Mouse (Mus musculus): ENCODE results near the gene 4930402H24Rik. TPM values are rescaled to one million over a fixed set of nuclear protein-coding genes. Genes with fewer than 3 reads are reported as not detected.

Gene 4930402H24Rik
- polyA plus RNA-seq, 1 experiment: 12.1 TPM

- H3K27ac ChIP-seq (ENCODE audit: insufficient read depth, low read length): no peak overlapping the region
- H3K27me3 ChIP-seq (ENCODE audit: control insufficient read depth, insufficient read depth, low read length): no peaks in the 10 kb centered on the region
- no peaks in the 10 kb centered on the region for H3K36me3 ChIP-seq (ENCODE audit: control insufficient read depth, insufficient read depth, low read length)
- WGBS: 95% methylated on average over 5 of the region's 5 CpGs
- no peak for DNase-seq (ENCODE audit: low read depth in 1 of 2, low spot score in 2 of 2)
- no peak overlapping the region for H3K4me3 ChIP-seq (ENCODE audit: extremely low read depth, insufficient read depth, insufficient read length)
- no peaks in the 10 kb centered on the region for H3K4me1 ChIP-seq (ENCODE audit: control insufficient read depth, insufficient read depth, insufficient read length)
- TF ChIP-seq CTCF (IDR thresholded peaks at IDR 0.05; ENCODE audit: extremely low read depth, insufficient read depth, insufficient read length, insufficient replicate concordance): no peak
- no peak for TF ChIP-seq POLR2A (IDR thresholded peaks at IDR 0.05; ENCODE audit: low read depth, low read length)
Measured at GRCm38 (mm10) chr2:130870916-130871315, 35.3 kb downstream of the 4930402H24Rik start.

- WGBS: 80% methylated on average over 3 of the region's 3 CpGs
- DNase-seq (ENCODE audit: low read depth in 1 of 2, low spot score in 2 of 2): no peak
- no peaks in the 10 kb centered on the region for H3K4me1 ChIP-seq (ENCODE audit: control insufficient read depth, insufficient read depth, insufficient read length)
- H3K4me3 ChIP-seq (ENCODE audit: extremely low read depth, insufficient read depth, insufficient read length): no peak overlapping the region
- H3K36me3 ChIP-seq (ENCODE audit: control insufficient read depth, insufficient read depth, low read length): no peaks in the 10 kb centered on the region
- TF ChIP-seq POLR2A (IDR thresholded peaks at IDR 0.05; ENCODE audit: low read depth, low read length) (no peak), CTCF (IDR thresholded peaks at IDR 0.05; ENCODE audit: extremely low read depth, insufficient read depth, insufficient read length, insufficient replicate concordance) (no peak)
- H3K27me3 ChIP-seq (ENCODE audit: control insufficient read depth, insufficient read depth, low read length): no peaks in the 10 kb centered on the region
- H3K27ac ChIP-seq (ENCODE audit: insufficient read depth, low read length): no peak overlapping the region
Measured at GRCm38 (mm10) chr2:130862091-130862490, 44.1 kb downstream of the 4930402H24Rik start.

GRCm38 (mm10) chr2:130852964-130853363, 53.2 kb downstream of the 4930402H24Rik start:
- Histone ChIP-seq H3K27ac (ENCODE audit: insufficient read depth, low read length) (no peak overlapping the region), H3K4me3 (ENCODE audit: extremely low read depth, insufficient read depth, insufficient read length) (no peak overlapping the region), H3K4me1 (ENCODE audit: control insufficient read depth, insufficient read depth, insufficient read length) (no peaks in the 10 kb centered on the region), H3K27me3 (ENCODE audit: control insufficient read depth, insufficient read depth, low read length) (no peaks in the 10 kb centered on the region), H3K36me3 (ENCODE audit: control insufficient read depth, insufficient read depth, low read length) (no peaks in the 10 kb centered on the region)
- TF ChIP-seq POLR2A (IDR thresholded peaks at IDR 0.05; ENCODE audit: low read depth, low read length) (no peak), CTCF (IDR thresholded peaks at IDR 0.05; ENCODE audit: extremely low read depth, insufficient read depth, insufficient read length, insufficient replicate concordance) (no peak)
- no peak for DNase-seq (ENCODE audit: low read depth in 1 of 2, low spot score in 2 of 2)
- WGBS: 96% methylated on average over 1 of the region's 1 CpGs

- TF ChIP-seq CTCF (IDR thresholded peaks at IDR 0.05; ENCODE audit: extremely low read depth, insufficient read depth, insufficient read length, insufficient replicate concordance): no peak
- TF ChIP-seq POLR2A (IDR thresholded peaks at IDR 0.05; ENCODE audit: low read depth, low read length): no peak
- Histone ChIP-seq H3K36me3 (ENCODE audit: control insufficient read depth, insufficient read depth, low read length) (no peaks in the 10 kb centered on the region), H3K27me3 (ENCODE audit: control insufficient read depth, insufficient read depth, low read length) (no peaks in the 10 kb centered on the region), H3K4me1 (ENCODE audit: control insufficient read depth, insufficient read depth, insufficient read length) (no peaks in the 10 kb centered on the region), H3K27ac (ENCODE audit: insufficient read depth, low read length) (no peak overlapping the region), H3K4me3 (ENCODE audit: extremely low read depth, insufficient read depth, insufficient read length) (no peak overlapping the region)
- 56% methylated on average over 9 of the region's 9 CpGs for WGBS
- DNase-seq (ENCODE audit: low read depth in 1 of 2, low spot score in 2 of 2): no peak
Measured at GRCm38 (mm10) chr2:130851363-130852246, 54.6 kb downstream of the 4930402H24Rik start.

GRCm38 (mm10) chr2:130849688-130850087, 56.5 kb downstream of the 4930402H24Rik start:
- Histone ChIP-seq H3K27ac (ENCODE audit: insufficient read depth, low read length) (no peak overlapping the region), H3K4me1 (ENCODE audit: control insufficient read depth, insufficient read depth, insufficient read length) (no peaks in the 10 kb centered on the region), H3K36me3 (ENCODE audit: control insufficient read depth, insufficient read depth, low read length) (no peaks in the 10 kb centered on the region), H3K27me3 (ENCODE audit: control insufficient read depth, insufficient read depth, low read length) (no peaks in the 10 kb centered on the region), H3K4me3 (ENCODE audit: extremely low read depth, insufficient read depth, insufficient read length) (no peak overlapping the region)
- TF ChIP-seq CTCF (IDR thresholded peaks at IDR 0.05; ENCODE audit: extremely low read depth, insufficient read depth, insufficient read length, insufficient replicate concordance) (no peak), POLR2A (IDR thresholded peaks at IDR 0.05; ENCODE audit: low read depth, low read length) (no peak)
- WGBS: 87% methylated on average over 4 of the region's 4 CpGs
- DNase-seq (ENCODE audit: low read depth in 1 of 2, low spot score in 2 of 2): no peak

- 90% methylated on average over 4 of the region's 4 CpGs for WGBS
- Histone ChIP-seq H3K36me3 (ENCODE audit: control insufficient read depth, insufficient read depth, low read length) (no peaks in the 10 kb centered on the region), H3K4me1 (ENCODE audit: control insufficient read depth, insufficient read depth, insufficient read length) (no peaks in the 10 kb centered on the region), H3K27me3 (ENCODE audit: control insufficient read depth, insufficient read depth, low read length) (0 out of 2 replicates have a peak, but pooled peaks cover 2% of the 10 kb centered on the region), H3K4me3 (ENCODE audit: extremely low read depth, insufficient read depth, insufficient read length) (no peak overlapping the region), H3K27ac (ENCODE audit: insufficient read depth, low read length) (no peak overlapping the region)
- TF ChIP-seq POLR2A (IDR thresholded peaks at IDR 0.05; ENCODE audit: low read depth, low read length): no peak
- DNase-seq (ENCODE audit: low read depth in 1 of 2, low spot score in 2 of 2): no peak
Measured at GRCm38 (mm10) chr2:130848313-130848712, 57.9 kb downstream of the 4930402H24Rik start.

- Histone ChIP-seq H3K4me3 (ENCODE audit: extremely low read depth, insufficient read depth, insufficient read length) (no peak overlapping the region), H3K36me3 (ENCODE audit: control insufficient read depth, insufficient read depth, low read length) (no peaks in the 10 kb centered on the region), H3K27me3 (ENCODE audit: control insufficient read depth, insufficient read depth, low read length) (0 out of 2 replicates have a peak, but pooled peaks cover 2% of the 10 kb centered on the region), H3K27ac (ENCODE audit: insufficient read depth, low read length) (no peak overlapping the region), H3K4me1 (ENCODE audit: control insufficient read depth, insufficient read depth, insufficient read length) (no peaks in the 10 kb centered on the region)
- WGBS: 73% methylated on average over 2 of the region's 2 CpGs
- no peak for TF ChIP-seq CTCF (IDR thresholded peaks at IDR 0.05; ENCODE audit: extremely low read depth, insufficient read depth, insufficient read length, insufficient replicate concordance)
- no peak for TF ChIP-seq POLR2A (IDR thresholded peaks at IDR 0.05; ENCODE audit: low read depth, low read length)
- DNase-seq (ENCODE audit: low read depth in 1 of 2, low spot score in 2 of 2): no peak
Measured at GRCm38 (mm10) chr2:130843623-130844022, 62.6 kb downstream of the 4930402H24Rik start.

All from spleen, adult 2 months (tissue).